Mouse (Mus musculus) liver, embryonic 13.5 days (tissue): ENCODE measurements at regions not wholly inside any gene's neighbourhood (a gene's known extent, or its start where the extent isn't known, plus 50 kb on each side); places are given as distances from the start of the nearest gene placed in this dataset.
"Not testable (repeated sequence)": the region's sequence is repeated elsewhere in the genome, so short reads cannot be mapped to it uniquely, and the experiment has no call there.

ENCODE experiments used
- ATAC-seq: fragments of 200-750 bp; cut with Nextera tagmentation; 2 replicates; pipeline ENCODE4 v1.8.0; 2017; ENCODE audit warnings: low read depth, mild to moderate bottlenecking, moderate number of reproducible peaks, moderate library complexity
- DNase-seq: peaks from one replicate; pipeline ENCODE4 v3.0.0; 2022
- H3K27ac ChIP-seq: fragments of 300-500 bp; sonication (generic); 2 replicates; pipeline ENCODE4 v1.5.1; 2015; ENCODE audit warnings: moderate library complexity, mild to moderate bottlenecking, inconsistent platforms
- H3K27me3 ChIP-seq: fragments of 300-500 bp; sonication (generic); 2 replicates; pipeline ENCODE4 v1.6.1; 2015; ENCODE audit warnings: mild to moderate bottlenecking, inconsistent platforms
- H3K36me3 ChIP-seq: fragments of 300-500 bp; sonication (generic); 2 replicates; pipeline ENCODE4 v1.6.1; 2015; ENCODE audit warnings: mild to moderate bottlenecking, inconsistent platforms
- H3K4me1 ChIP-seq: fragments of 300-500 bp; sonication (generic); replicated peaks from 2 replicates; pipeline ENCODE4 v1.6.1; 2015; ENCODE audit warnings: inconsistent platforms
- H3K4me2 ChIP-seq: fragments of 300-500 bp; sonication (generic); 2 replicates; pipeline ENCODE4 v1.6.1; 2015; ENCODE audit warnings: inconsistent platforms, mild to moderate bottlenecking, moderate library complexity
- H3K4me3 ChIP-seq: fragments of 300-500 bp; sonication (generic); replicated peaks from 2 replicates; pipeline ENCODE4 v1.5.1; 2015; ENCODE audit warnings: mild to moderate bottlenecking, inconsistent platforms
- H3K9ac ChIP-seq: fragments of 300-500 bp; sonication (generic); 2 replicates; pipeline ENCODE4 v1.6.1; 2015; ENCODE audit warnings: mild to moderate bottlenecking, inconsistent platforms
- H3K9me3 ChIP-seq: fragments of 300-500 bp; sonication (generic); replicated peaks from 2 replicates; pipeline ENCODE4 v1.6.1; 2016; ENCODE audit warnings: inconsistent platforms
- WGBS: fragments of 180-500 bp; shearing (Covaris S2); methylation state at CpG from one replicate; pipeline ENCODE4 v1.1.7; 2015; ENCODE audit not compliant: insufficient replicate concordance; 5-methylcytosine and 5-hydroxymethylcytosine counted together

- WGBS, result 56% methylated on average over 4 of the region's 4 CpGs
- no peak overlapping the region for H3K9ac ChIP-seq
- H3K4me3 ChIP-seq, result no peak overlapping the region
These were observed 290.7 kb downstream of the Med10 start for GRCm38 (mm10) chr13:70092886-70093285.

GRCm38 (mm10) chr13:70093970-70094369, 291.8 kb downstream of the Med10 start:
- Histone ChIP-seq H3K4me3 (no peak overlapping the region), H3K4me2 (no peak overlapping the region), H3K9me3 (no peaks in the 10 kb centered on the region), H3K36me3 (no peaks in the 10 kb centered on the region), H3K4me1 (no peaks in the 10 kb centered on the region), H3K27ac (no peak overlapping the region), H3K27me3 (no peaks in the 10 kb centered on the region), H3K9ac (no peak overlapping the region)
- 57% methylated on average over 2 of the region's 2 CpGs for WGBS
- ATAC-seq, result no peak
- DNase-seq, result no peak

More at GRCm38 (mm10) chr13:70092886-70093285, 290.7 kb downstream of the Med10 start:
- Histone ChIP-seq H3K4me1 (no peaks in the 10 kb centered on the region), H3K27me3 (no peaks in the 10 kb centered on the region), H3K4me2 (no peak overlapping the region), H3K36me3 (no peaks in the 10 kb centered on the region), H3K9me3 (no peaks in the 10 kb centered on the region), H3K27ac (no peak overlapping the region)
- ATAC-seq (no peak), DNase-seq (no peak)

GRCm38 (mm10) chr13:70096430-70097301, 294.5 kb downstream of the Med10 start:
- Histone ChIP-seq H3K4me1 (no peaks in the 10 kb centered on the region), H3K4me3 (no peak overlapping the region), H3K27ac (no peak overlapping the region), H3K36me3 (no peaks in the 10 kb centered on the region), H3K4me2 (no peak overlapping the region), H3K9ac (no peak overlapping the region), H3K9me3 (no peaks in the 10 kb centered on the region), H3K27me3 (no peaks in the 10 kb centered on the region)
- WGBS, result 50% methylated on average over 7 of the region's 7 CpGs
- no peak for DNase-seq
- ATAC-seq, result no peak

- H3K4me1 ChIP-seq, H3K27ac ChIP-seq, H3K36me3 ChIP-seq, DNase-seq, H3K27me3 ChIP-seq, H3K9me3 ChIP-seq, H3K4me2 ChIP-seq, H3K4me3 ChIP-seq, H3K9ac ChIP-seq, ATAC-seq: not testable (repeated sequence)
- WGBS, result 11% methylated on average over 1 of the region's 1 CpGs
These were observed 297.9 kb downstream of the Med10 start for GRCm38 (mm10) chr13:70100091-70100490.

GRCm38 (mm10) chr13:70103021-70103420, 300.8 kb downstream of the Med10 start:
- 55% methylated on average over 7 of the region's 7 CpGs for WGBS
- H3K27ac ChIP-seq, result no peak overlapping the region
- H3K27me3 ChIP-seq, result no peaks in the 10 kb centered on the region
- H3K9me3 ChIP-seq, result no peaks in the 10 kb centered on the region
- no peak overlapping the region for H3K4me3 ChIP-seq
- no peaks in the 10 kb centered on the region for H3K36me3 ChIP-seq
- no peak for ATAC-seq
- DNase-seq, result no peak
- no peak overlapping the region for H3K9ac ChIP-seq
- no peaks in the 10 kb centered on the region for H3K4me1 ChIP-seq
- H3K4me2 ChIP-seq, result no peak overlapping the region

DNA sequence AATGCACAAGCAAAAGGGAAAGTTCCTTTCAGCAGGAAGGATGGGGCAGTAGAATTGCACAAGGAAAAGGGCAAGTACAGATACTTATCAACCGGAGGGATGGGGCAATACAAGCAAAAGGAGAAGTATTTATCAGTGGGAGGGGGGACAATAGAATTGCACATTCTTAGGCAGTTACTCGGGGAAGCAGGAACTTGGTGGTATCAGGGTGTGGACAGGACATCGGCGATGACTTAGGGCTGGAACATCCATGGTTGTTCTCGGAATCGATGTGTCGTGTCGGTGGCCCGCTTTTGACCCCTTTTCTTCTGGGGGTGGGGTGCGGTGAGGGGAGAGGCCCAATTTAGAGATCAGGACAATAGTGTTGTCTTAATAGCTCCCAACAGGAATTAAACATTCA, 301.3 kb downstream of the Med10 start:
- H3K9me3 ChIP-seq, H3K4me1 ChIP-seq, H3K36me3 ChIP-seq, H3K27me3 ChIP-seq, DNase-seq, H3K4me3 ChIP-seq, H3K4me2 ChIP-seq, ATAC-seq, H3K9ac ChIP-seq, H3K27ac ChIP-seq: not testable (repeated sequence)
- 54% methylated on average over 10 of the region's 10 CpGs for WGBS

DNA sequence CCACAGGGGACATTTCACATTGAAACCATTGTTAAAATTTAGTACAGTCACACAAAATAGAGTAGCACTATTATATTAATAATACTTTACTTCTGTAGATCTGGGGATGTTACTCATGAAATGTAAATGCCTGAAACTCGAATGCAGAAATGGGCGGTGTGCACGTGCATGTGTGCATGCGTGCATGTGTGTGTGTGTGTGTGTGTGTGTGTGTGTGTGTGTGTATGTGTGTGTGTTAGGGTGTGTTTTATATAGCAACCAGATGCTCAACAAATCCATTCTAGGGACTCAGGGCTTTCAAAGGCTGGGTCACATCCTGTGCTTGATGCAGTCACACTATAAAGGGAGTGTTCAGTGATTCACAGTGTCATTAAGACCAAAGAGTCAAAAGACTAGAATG, 301.7 kb downstream of the Med10 start:
- ATAC-seq (no peak), DNase-seq (no peak)
- Histone ChIP-seq H3K27ac (no peak overlapping the region), H3K4me1 (no peaks in the 10 kb centered on the region), H3K27me3 (no peaks in the 10 kb centered on the region), H3K36me3 (no peaks in the 10 kb centered on the region), H3K9ac (no peak overlapping the region), H3K9me3 (no peaks in the 10 kb centered on the region), H3K4me3 (no peak overlapping the region), H3K4me2 (no peak overlapping the region)
- 64% methylated on average over 4 of the region's 4 CpGs for WGBS

- H3K4me1 ChIP-seq, result no peaks in the 10 kb centered on the region
- ATAC-seq (no peak), DNase-seq (no peak)
- H3K36me3 ChIP-seq, result no peaks in the 10 kb centered on the region
- 71% methylated on average over 9 of the region's 9 CpGs for WGBS
- no peak overlapping the region for H3K4me3 ChIP-seq
- no peaks in the 10 kb centered on the region for H3K9me3 ChIP-seq
- no peak overlapping the region for H3K27ac ChIP-seq
- no peaks in the 10 kb centered on the region for H3K27me3 ChIP-seq
- H3K9ac ChIP-seq, result no peak overlapping the region
- no peak overlapping the region for H3K4me2 ChIP-seq
These were observed 313.4 kb downstream of the Med10 start for GRCm38 (mm10) chr13:70115576-70115975.

DNA sequence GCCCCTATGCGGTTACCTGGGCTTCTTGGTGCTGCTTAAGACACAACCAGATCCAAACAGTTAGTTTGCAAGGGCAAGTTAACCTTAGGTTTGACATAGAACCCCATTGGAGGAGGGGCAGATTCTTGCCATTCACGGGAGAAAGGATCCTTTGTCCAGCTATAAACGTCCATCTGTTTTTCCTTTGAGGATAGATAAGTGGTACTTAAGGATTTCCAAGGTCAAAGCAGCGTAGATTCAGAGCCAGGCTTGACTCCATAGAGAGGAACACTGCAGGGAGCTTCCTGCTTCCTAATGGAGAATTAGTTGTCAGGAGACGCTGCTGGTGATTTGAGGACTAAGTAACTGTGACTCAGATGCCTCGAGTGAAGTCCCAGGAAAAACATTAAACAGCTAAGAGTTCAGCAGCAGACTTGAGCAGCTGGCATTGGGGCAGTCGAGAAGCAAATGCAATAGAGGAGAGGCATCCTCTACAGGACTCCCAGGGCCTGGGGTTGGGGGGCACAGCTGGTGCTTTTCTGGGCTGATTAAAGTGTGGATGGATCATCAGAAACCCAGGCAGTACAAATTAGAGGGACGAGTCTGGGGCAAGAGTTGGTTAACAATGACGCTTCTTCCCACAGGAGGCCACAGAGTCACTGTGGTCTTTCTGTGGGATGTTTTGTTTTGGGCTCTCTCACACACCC, 322.8 kb downstream of the Med10 start:
- DNase-seq, result no peak
- Histone ChIP-seq H3K4me1 (no peaks in the 10 kb centered on the region), H3K9ac (no peak overlapping the region), H3K27me3 (no peaks in the 10 kb centered on the region), H3K27ac (no peak overlapping the region), H3K4me3 (no peak overlapping the region), H3K36me3 (no peaks in the 10 kb centered on the region), H3K4me2 (no peak overlapping the region), H3K9me3 (no peaks in the 10 kb centered on the region)
- no peak for ATAC-seq
- 38% methylated on average over 9 of the region's 9 CpGs for WGBS

DNA sequence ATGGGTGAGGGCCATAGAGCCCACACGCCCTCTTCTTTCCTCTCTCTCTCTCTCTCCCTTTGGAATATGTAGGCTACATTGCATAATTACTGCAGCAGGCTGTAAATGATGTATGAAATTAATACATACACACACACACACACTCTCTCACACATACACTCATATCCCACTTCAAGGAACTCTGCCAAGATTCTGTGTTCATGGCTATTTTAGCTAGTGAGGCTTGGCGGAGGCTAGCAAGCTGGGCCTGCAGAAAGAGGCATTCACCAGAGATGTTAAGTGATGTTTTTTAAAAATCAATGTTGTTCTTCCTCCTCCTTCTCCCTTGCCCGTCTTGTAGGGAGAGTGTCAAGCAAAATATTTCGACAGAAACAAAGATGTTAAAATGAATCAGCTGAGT, 325.1 kb downstream of the Med10 start:
- 65% methylated on average over 4 of the region's 4 CpGs for WGBS

GRCm38 (mm10) chr13:70134544-70134943, 332.3 kb downstream of the Med10 start:
- Histone ChIP-seq H3K9ac (no peak overlapping the region), H3K4me1 (no peaks in the 10 kb centered on the region), H3K9me3 (no peaks in the 10 kb centered on the region), H3K36me3 (no peaks in the 10 kb centered on the region), H3K27ac (no peak overlapping the region), H3K4me2 (no peak overlapping the region), H3K27me3 (no peaks in the 10 kb centered on the region), H3K4me3 (no peak overlapping the region)
- DNase-seq (no peak), ATAC-seq (no peak)
- WGBS, result 68% methylated on average over 8 of the region's 8 CpGs

More for the DNA sequence above, 325.1 kb downstream of the Med10 start:
- Histone ChIP-seq H3K9me3 (no peaks in the 10 kb centered on the region), H3K4me2 (no peak overlapping the region), H3K9ac (no peak overlapping the region), H3K4me1 (no peaks in the 10 kb centered on the region), H3K4me3 (no peak overlapping the region), H3K36me3 (no peaks in the 10 kb centered on the region), H3K27ac (no peak overlapping the region), H3K27me3 (no peaks in the 10 kb centered on the region)
- ATAC-seq, result no peak
- DNase-seq, result no peak

- no peaks in the 10 kb centered on the region for H3K27me3 ChIP-seq
- no peak overlapping the region for H3K9ac ChIP-seq
- 52% methylated on average over 1 of the region's 1 CpGs for WGBS
- no peaks in the 10 kb centered on the region for H3K9me3 ChIP-seq
- no peak overlapping the region for H3K27ac ChIP-seq
- no peaks in the 10 kb centered on the region for H3K4me1 ChIP-seq
- H3K4me2 ChIP-seq, result no peak overlapping the region
- H3K36me3 ChIP-seq, result no peaks in the 10 kb centered on the region
- DNase-seq (no peak), ATAC-seq (no peak)
- no peak overlapping the region for H3K4me3 ChIP-seq
These were observed 334.0 kb downstream of the Med10 start for GRCm38 (mm10) chr13:70136209-70136608.
